Mouse (Mus musculus) bone marrow macrophage, adult 2 months (primary cell): ENCODE measurements at regions not wholly inside any gene's neighbourhood (a gene's known extent, or its start where the extent isn't known, plus 50 kb on each side); places are given as distances from the start of the nearest gene placed in this dataset.
"Not testable (repeated sequence)": the region's sequence is repeated elsewhere in the genome, so short reads cannot be mapped to it uniquely, and the experiment has no call there.

Experiments
- H3K27ac ChIP-seq: 2 replicates; pipeline ENCODE4 v1.5.1; 2012; ENCODE audit warnings: low read depth, low read length; ENCODE audit not compliant: insufficient read depth
- H3K4me1 ChIP-seq: 2 replicates; pipeline ENCODE4 v1.6.1; 2012; ENCODE audit warnings: low read length; ENCODE audit not compliant: control insufficient read depth, insufficient read depth
- H3K4me3 ChIP-seq: 2 replicates; pipeline ENCODE4 v1.5.1; 2012; ENCODE audit warnings: mild to moderate bottlenecking, low read length, moderate library complexity; ENCODE audit not compliant: insufficient read depth
- CTCF ChIP-seq: IDR thresholded peaks from 2 replicates; pipeline ENCODE4 v1.5.1; 2012; ENCODE audit warnings: low read depth, mild to moderate bottlenecking, low read length, moderate library complexity
- POLR2A ChIP-seq: IDR thresholded peaks from 2 replicates; pipeline ENCODE4 v1.6.1; 2012; ENCODE audit warnings: mild to moderate bottlenecking, low read depth, low read length, borderline replicate concordance

DNA sequence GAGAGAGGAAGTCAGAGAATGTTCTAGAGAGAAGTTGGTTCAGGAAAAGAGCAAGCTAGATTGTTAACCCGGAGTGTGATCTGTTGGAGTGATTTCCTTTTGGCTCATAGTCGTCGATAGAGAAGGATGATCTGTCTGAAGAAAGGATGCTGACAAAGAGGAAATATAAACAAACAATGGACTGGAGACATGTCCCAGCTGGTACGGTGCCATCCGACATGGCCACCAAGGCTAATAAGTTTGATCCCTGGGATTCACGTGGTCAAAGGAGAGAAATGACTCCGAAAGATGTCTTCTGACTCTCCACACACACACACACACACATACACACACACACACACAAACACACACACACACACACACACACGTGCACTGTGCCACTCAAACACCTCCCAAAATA is 113.5 kb upstream of the Mrps10 start:
- Histone ChIP-seq H3K4me1 (peaks cover 17% of the 10 kb centered on the region), H3K4me3 (no peak overlapping the region), H3K27ac (no peak overlapping the region)
- no peak for TF ChIP-seq CTCF
- TF ChIP-seq POLR2A: no peak

DNA sequence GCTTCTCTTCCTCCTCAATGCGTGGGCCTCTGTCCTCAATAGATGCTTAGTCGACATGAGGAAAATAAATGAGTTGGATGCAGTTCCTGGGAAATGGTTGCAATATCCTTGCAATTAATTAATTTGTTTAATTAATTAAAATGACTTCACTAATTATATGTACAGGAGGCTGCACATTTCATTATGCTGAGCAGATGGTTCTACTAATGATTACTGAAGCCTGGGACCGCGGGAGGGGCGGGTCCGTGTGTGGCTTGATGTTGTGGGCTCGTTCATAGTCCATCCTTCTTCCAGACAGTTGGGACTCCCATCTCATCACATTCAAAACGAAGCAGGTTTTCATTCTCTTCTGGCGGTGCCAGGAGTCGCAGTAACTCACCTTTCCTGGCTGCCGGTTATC is 114.7 kb upstream of the Mrps10 start:
- no peak for TF ChIP-seq CTCF
- TF ChIP-seq POLR2A: no peak
- Histone ChIP-seq H3K4me1 (peaks cover 25% of the 10 kb centered on the region), H3K27ac (no peak overlapping the region), H3K4me3 (no peak overlapping the region)

DNA sequence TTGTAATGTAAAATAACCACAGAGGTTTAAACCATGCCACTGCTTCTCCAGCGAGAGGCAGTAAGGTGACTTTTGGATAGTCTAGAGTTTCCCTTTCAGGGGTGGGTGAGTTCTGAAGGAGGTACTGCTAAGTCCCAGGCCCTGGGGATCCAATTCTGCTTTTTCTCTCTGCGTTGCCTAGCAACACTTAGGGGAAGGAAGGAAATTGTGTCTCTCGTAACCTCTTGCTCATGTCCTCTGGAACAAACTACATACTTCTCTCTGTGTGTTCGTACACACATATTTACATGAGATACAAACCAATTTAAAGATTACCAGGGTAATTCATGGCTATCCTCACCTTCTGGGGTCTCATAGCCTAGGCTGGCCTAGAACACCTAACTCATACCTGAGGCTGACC is 118.7 kb upstream of the Mrps10 start:
- Histone ChIP-seq H3K27ac (peak overlapping the region; percentile 31; the same call in 1 of the 2 replicates), H3K4me1 (peaks cover 25% of the 10 kb centered on the region), H3K4me3 (no peak overlapping the region)
- no peak for TF ChIP-seq POLR2A
- no peak for TF ChIP-seq CTCF

DNA sequence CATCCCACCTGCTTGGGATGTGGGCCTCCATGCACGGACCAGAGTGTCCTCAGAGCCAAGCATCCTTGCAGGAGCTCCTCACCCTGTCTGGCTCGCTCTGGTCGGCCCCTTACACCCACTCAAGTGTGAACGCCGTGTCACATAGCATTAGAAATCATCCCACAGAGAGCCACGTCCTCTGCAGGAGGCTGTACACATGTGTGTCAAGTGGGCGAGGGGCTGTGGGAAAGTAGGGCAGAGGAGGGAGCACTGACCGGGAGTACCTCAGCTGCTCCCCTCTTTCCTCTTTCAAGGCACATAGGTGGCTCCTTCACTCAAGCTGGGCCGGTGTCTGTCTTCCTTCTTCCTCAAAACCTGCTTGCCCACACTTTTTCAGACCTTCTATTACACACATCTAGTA is 119.5 kb upstream of the Mrps10 start:
- TF ChIP-seq CTCF (no peak), POLR2A (no peak)
- no peak overlapping the region for H3K27ac ChIP-seq
- H3K4me3 ChIP-seq: no peak overlapping the region
- peaks cover 25% of the 10 kb centered on the region for H3K4me1 ChIP-seq

DNA sequence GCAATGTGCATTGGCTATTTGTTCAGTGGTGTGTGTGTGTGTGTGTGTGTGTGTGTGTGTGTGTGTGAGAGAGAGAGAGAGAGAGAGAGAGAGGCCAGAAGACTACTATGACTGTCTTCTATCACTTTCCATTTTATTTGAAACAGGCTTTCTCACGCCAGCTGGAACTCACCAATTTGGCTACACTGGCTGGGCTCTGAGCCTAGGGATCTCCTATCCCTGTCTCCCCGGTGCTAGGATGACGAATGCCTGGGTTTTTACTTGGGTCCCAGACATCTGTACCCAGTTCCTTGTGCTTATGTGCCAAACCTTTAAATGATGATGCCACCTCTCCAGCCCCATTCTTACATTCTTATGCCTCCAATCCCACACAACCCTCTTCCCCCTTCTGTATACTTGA is 120.6 kb upstream of the Mrps10 start:
- no peak for TF ChIP-seq POLR2A
- TF ChIP-seq CTCF: no peak
- H3K4me3 ChIP-seq: no peak overlapping the region
- peaks cover 25% of the 10 kb centered on the region for H3K4me1 ChIP-seq
- H3K27ac ChIP-seq: no peak overlapping the region

DNA sequence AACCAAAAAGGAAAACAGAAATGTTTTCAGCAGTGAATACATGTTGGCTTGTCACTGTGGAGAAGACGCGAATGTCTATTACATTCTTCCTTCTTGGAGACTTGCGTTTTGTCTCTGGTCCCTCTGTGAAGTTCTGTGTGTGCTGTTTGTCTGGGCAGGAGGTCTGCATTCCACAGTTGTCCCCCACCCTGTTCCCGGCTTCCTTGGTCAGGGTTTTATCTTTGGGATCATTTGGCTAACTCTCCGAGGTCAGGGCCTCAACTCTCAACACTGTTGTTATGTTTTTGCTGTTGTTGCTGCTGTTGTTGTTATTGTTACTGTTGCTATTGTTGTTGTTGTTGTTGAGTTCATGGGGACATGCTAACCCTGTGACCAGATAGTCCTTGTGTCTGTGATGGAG is 121.2 kb upstream of the Mrps10 start:
- TF ChIP-seq CTCF: no peak
- no peak for TF ChIP-seq POLR2A
- no peak overlapping the region for H3K27ac ChIP-seq
- no peak overlapping the region for H3K4me3 ChIP-seq
- H3K4me1 ChIP-seq: peaks cover 25% of the 10 kb centered on the region

DNA sequence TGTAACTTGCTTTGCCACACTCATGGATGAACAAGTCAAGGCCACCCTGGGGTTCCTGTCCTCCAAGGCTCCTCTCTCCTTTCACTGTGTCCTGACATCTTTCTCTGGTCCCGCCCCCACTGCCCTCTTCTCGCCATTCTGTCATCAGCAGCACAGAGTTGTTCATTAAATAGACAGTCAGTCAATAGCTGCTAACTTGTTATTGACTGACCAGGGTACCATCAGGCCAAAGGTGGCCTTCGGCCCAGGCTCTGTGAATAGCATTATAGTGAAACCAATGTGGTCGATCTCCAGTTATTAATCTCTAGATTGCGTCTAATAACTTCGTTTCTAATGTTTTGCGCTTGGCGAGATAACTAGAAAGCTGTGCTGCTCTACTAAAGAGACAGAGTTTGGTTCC is 122.1 kb upstream of the Mrps10 start:
- Histone ChIP-seq H3K4me1 (peaks cover 25% of the 10 kb centered on the region), H3K27ac (no peak overlapping the region), H3K4me3 (no peak overlapping the region)
- no peak for TF ChIP-seq CTCF

DNA sequence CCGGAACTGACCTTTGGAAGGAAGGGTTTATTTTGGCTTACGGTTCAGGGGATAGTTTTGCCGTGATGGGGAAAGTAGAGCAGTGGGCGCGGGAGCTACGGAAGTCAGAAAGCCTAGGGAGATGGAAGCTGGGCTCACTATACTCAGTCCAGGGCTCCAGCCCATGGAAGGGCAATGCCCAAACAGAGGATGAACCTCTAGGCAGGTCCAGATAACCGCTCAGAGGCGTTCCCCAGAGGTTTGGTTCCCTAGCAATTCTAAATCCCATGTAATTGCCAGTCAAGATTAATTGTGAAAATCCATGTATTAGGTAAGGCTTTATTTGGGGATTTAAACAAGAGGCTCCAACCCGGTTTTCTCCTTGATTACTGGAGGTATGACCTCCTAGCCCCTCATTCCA is 123.1 kb upstream of the Mrps10 start:
- H3K4me1 ChIP-seq: peaks cover 21% of the 10 kb centered on the region

DNA sequence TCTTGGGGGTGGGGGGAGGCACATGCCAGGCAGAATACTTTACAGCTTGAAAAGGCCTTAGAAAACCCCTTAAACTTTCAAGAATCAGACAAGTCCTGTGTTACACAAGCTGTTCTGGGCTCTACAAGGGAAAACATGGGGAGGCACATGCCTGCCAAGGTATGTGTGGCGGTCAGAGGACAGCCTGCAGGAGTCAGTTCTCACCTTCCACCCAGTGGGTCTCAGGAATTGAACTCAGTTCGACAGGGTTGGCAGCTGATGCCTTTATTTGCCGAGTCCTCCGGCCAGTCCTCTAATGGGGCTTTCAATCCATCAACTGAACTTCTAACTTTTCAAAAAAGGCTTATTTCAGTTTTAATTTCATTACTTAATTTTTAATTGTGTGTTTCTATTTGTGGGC is 129.6 kb upstream of the Mrps10 start:
- TF ChIP-seq CTCF (no peak), POLR2A (no peak)
- Histone ChIP-seq H3K4me1 (no peaks in the 10 kb centered on the region), H3K27ac (no peak overlapping the region), H3K4me3 (no peak overlapping the region)

More for the DNA sequence above, 123.1 kb upstream of the Mrps10 start:
- Histone ChIP-seq H3K4me3 (no peak overlapping the region), H3K27ac (no peak overlapping the region)
- no peak for TF ChIP-seq CTCF
- TF ChIP-seq POLR2A: no peak

DNA sequence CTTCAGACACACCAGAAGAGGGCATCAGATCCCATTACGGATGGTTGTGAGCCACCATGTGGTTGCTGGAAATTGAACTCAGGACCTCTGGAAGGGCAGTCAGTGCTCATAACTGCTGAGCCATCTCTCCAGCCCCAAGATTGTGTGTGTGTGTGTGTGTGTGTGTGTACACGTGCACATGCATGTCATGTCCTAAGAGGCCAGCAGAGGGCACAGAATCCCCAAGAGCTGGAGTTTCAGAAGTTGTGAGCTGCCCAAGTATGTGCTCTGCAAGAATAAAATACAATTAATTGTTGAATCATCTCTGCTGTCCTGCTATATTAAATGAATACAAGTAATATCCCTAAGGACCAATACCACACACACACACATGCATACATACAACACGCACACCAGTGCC is 130.8 kb upstream of the Mrps10 start:
- H3K4me1 ChIP-seq, H3K4me3 ChIP-seq: not testable (repeated sequence)

DNA sequence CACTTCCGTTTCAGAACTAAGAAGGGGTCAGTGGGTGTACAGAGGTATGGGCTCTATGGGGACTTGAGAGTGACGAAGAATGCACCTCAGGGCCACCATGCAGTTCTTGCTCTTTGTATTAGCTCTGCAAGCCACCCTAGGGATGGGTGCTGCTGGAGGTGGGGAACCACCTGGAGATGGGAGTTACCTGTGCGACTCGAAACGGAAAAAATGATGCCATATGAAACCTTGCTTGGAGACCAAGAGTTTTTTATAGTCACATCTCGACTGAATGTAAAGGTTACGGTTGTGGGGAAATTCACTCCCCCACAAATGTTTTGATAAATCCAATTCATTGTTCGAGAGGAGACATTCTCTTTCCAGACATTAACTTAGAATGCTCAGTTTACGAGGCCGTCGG is 134.3 kb upstream of the Mrps10 start:
- Histone ChIP-seq H3K27ac (no peak overlapping the region), H3K4me3 (no peak overlapping the region), H3K4me1 (no peaks in the 10 kb centered on the region)
- no peak for TF ChIP-seq POLR2A

More for the DNA sequence above, 130.8 kb upstream of the Mrps10 start:
- not testable (repeated sequence) for H3K27ac ChIP-seq
